Mouse (Mus musculus): ENCODE results near the gene 1700069L16Rik.

The 1700069L16Rik gene

GRCm38 (mm10) chr5:113687514-113687913 is 37.1 kb downstream of the 1700069L16Rik start:
- DNase-seq (ENCODE audit: low spot score), result no peak

GRCm38 (mm10) chr5:113685471-113685870 is 39.1 kb downstream of the 1700069L16Rik start:
- DNase-seq (ENCODE audit: low spot score), result no peak

GRCm38 (mm10) chr5:113683246-113683645 is 41.3 kb downstream of the 1700069L16Rik start:
- DNase-seq (ENCODE audit: low spot score), result no peak

GRCm38 (mm10) chr5:113682472-113682871 is 42.1 kb downstream of the 1700069L16Rik start:
- DNase-seq (ENCODE audit: low spot score), result no peak

- no peak for DNase-seq (ENCODE audit: low spot score)
These were observed 43.4 kb downstream of the 1700069L16Rik start for GRCm38 (mm10) chr5:113681219-113681618.

GRCm38 (mm10) chr5:113679509-113679908 is 45.1 kb downstream of the 1700069L16Rik start:
- no peak for DNase-seq (ENCODE audit: low spot score)

GRCm38 (mm10) chr5:113678743-113679452 is 45.7 kb downstream of the 1700069L16Rik start:
- DNase-seq (ENCODE audit: low spot score), result no peak

- no peak for DNase-seq (ENCODE audit: low spot score)
These were observed 47.0 kb downstream of the 1700069L16Rik start for GRCm38 (mm10) chr5:113677541-113677940.

GRCm38 (mm10) chr5:113674851-113675250 is 49.7 kb downstream of the 1700069L16Rik start:
- DNase-seq (ENCODE audit: low spot score), result no peak

GRCm38 (mm10) chr5:113672456-113672855 is 52.1 kb downstream of the 1700069L16Rik start:
- no peak for DNase-seq (ENCODE audit: low spot score)

- DNase-seq (ENCODE audit: low spot score), result no peak
These were observed 54.0 kb downstream of the 1700069L16Rik start for GRCm38 (mm10) chr5:113670597-113670996.

- DNase-seq (ENCODE audit: low spot score), result no peak
These were observed 54.5 kb downstream of the 1700069L16Rik start for GRCm38 (mm10) chr5:113670110-113670509.

GRCm38 (mm10) chr5:113664629-113665195 is 59.9 kb downstream of the 1700069L16Rik start:
- no peak for DNase-seq (ENCODE audit: low spot score)

GRCm38 (mm10) chr5:113664127-113664526 is 60.4 kb downstream of the 1700069L16Rik start:
- DNase-seq (ENCODE audit: low spot score), result no peak

GRCm38 (mm10) chr5:113660872-113661271 is 63.7 kb downstream of the 1700069L16Rik start:
- no peak for DNase-seq (ENCODE audit: low spot score)

- DNase-seq (ENCODE audit: low spot score), result no peak
These were observed 69.8 kb downstream of the 1700069L16Rik start for GRCm38 (mm10) chr5:113654821-113655220.

- DNase-seq (ENCODE audit: low spot score), result no peak
These were observed 70.4 kb downstream of the 1700069L16Rik start for GRCm38 (mm10) chr5:113654206-113654605.

- no peak for DNase-seq (ENCODE audit: low spot score)
These were observed 72.4 kb downstream of the 1700069L16Rik start for GRCm38 (mm10) chr5:113652215-113652614.

GRCm38 (mm10) chr5:113650035-113650865 is 74.3 kb downstream of the 1700069L16Rik start, which contains the start of gene Cmklr1:
Gene Cmklr1 (minus strand): TSS chr5:113650426.
- no peak for DNase-seq (ENCODE audit: low spot score)

- DNase-seq (ENCODE audit: low spot score), result no peak
These were observed 75.8 kb downstream of the 1700069L16Rik start for GRCm38 (mm10) chr5:113648647-113649211.

GRCm38 (mm10) chr5:113647141-113647540 is 77.4 kb downstream of the 1700069L16Rik start:
- no peak for DNase-seq (ENCODE audit: low spot score)

- DNase-seq (ENCODE audit: low spot score), result no peak
These were observed 80.1 kb downstream of the 1700069L16Rik start for GRCm38 (mm10) chr5:113644520-113644919.

All from ovary, postnatal 10 days (tissue).